Mouse (Mus musculus) liver, adult 2 months (tissue): Measurements from ENCODE around the gene Gm20605. TPM values are rescaled to one million over a fixed set of nuclear protein-coding genes. Genes with fewer than 3 reads are reported as not detected.

Experiments used
- DNase-seq: peaks from one replicate; pipeline ENCODE4 v3.0.0-alpha.2; 2011; ENCODE audit warnings: low read depth, low spot score; ENCODE audit errors: extremely low read depth
- H3K27ac ChIP-seq: fragments of 200-500 bp; replicated peaks from 2 replicates; pipeline ENCODE4 v1.5.1; 2012; ENCODE audit warnings: low read depth, mild to moderate bottlenecking, control low read depth, inconsistent platforms, low read length; ENCODE audit not compliant: insufficient read depth
- H3K27me3 ChIP-seq: fragments of 200-500 bp; 2 replicates; pipeline ENCODE4 v1.6.1; 2012; ENCODE audit warnings: mild to moderate bottlenecking, moderate library complexity, low read length, inconsistent platforms; ENCODE audit not compliant: control insufficient read depth, insufficient read depth
- H3K36me3 ChIP-seq: fragments of 200-500 bp; 2 replicates; pipeline ENCODE4 v1.6.1; 2012; ENCODE audit warnings: low read length, inconsistent platforms; ENCODE audit not compliant: control insufficient read depth, insufficient read depth
- H3K4me1 ChIP-seq: fragments of 200-500 bp; 2 replicates; pipeline ENCODE4 v1.6.1; 2011; ENCODE audit warnings: low read length; ENCODE audit not compliant: control insufficient read depth, insufficient read depth
- H3K4me3 ChIP-seq: fragments of 200-500 bp; 2 replicates; pipeline ENCODE4 v1.5.1; 2011; ENCODE audit warnings: low read depth, mild to moderate bottlenecking, control low read depth, low read length, moderate library complexity; ENCODE audit not compliant: insufficient read depth
- H3K79me2 ChIP-seq: fragments of 200-500 bp; 2 replicates; pipeline ENCODE4 v1.6.1; 2012; ENCODE audit warnings: inconsistent platforms, mild to moderate bottlenecking, low read length, moderate library complexity; ENCODE audit not compliant: control insufficient read depth, insufficient read depth
- H3K9ac ChIP-seq: fragments of 200-500 bp; 2 replicates; pipeline ENCODE4 v1.6.1; 2012; ENCODE audit warnings: low read depth, mild to moderate bottlenecking, control low read depth, inconsistent platforms, low read length
- CTCF ChIP-seq: fragments of 200-500 bp; IDR thresholded peaks from 2 replicates; pipeline ENCODE4 v1.5.1; 2011; ENCODE audit warnings: low read depth, low read length, control low read depth
- POLR2A ChIP-seq: fragments of 200-500 bp; IDR thresholded peaks from 2 replicates; pipeline ENCODE4 v1.6.1; 2011; ENCODE audit warnings: low read length, control low read depth; ENCODE audit not compliant: insufficient read depth; ENCODE audit errors: extremely low read depth
- WGBS: fragments of 180-500 bp; shearing (Covaris S2); methylation state at CpG from one replicate; pipeline ENCODE4 v1.1.7; 2018; 5-methylcytosine and 5-hydroxymethylcytosine counted together
- polyA plus RNA-seq: library from polyadenylated mRNA; depleted of rRNA; stranded (reverse); fragments of >200 nt; gene quantifications from 2 replicates; pipeline ENCODE4 v1.2.3, GENCODE M21; 2012
- total RNA-seq: library from RNA; depleted of rRNA; stranded (reverse); fragments of >200 nt; gene quantifications from 2 replicates; pipeline ENCODE4 v1.2.3, GENCODE M21; 2014

The Gm20605 gene
- total and polyA plus RNA-seq, 2 experiments = 0.74 to 5.6 TPM

- Histone ChIP-seq H3K27ac (no peak overlapping the region), H3K27me3 (no peaks in the 10 kb centered on the region), H3K36me3 (no peaks in the 10 kb centered on the region), H3K79me2 (peaks cover 4% of the 10 kb centered on the region; the same call in 1 of the 2 replicates), H3K4me3 (no peak overlapping the region), H3K4me1 (peaks cover 18% of the 10 kb centered on the region), H3K9ac (no peak overlapping the region)
- TF ChIP-seq CTCF (no peak), POLR2A (no peak)
- no peak for DNase-seq
- WGBS = 87% methylated on average over 7 of the region's 7 CpGs
These were observed 33.1 kb upstream of the Gm20605 start for GRCm38 (mm10) chr5:137595921-137596320.

GRCm38 (mm10) chr5:137596601-137597261 lies 32.2 kb upstream of the Gm20605 start:
- Histone ChIP-seq H3K9ac (peak overlapping the region; percentile 45), H3K36me3 (no peaks in the 10 kb centered on the region), H3K27me3 (no peaks in the 10 kb centered on the region), H3K4me1 (peaks cover 18% of the 10 kb centered on the region), H3K79me2 (peaks cover 4% of the 10 kb centered on the region; the same call in 1 of the 2 replicates), H3K4me3 (peak overlapping the region; percentile 48), H3K27ac (no peak overlapping the region; the same call in 1 of the 2 replicates)
- no peak for TF ChIP-seq CTCF
- no peak; the same call in 1 of the 2 replicates for TF ChIP-seq POLR2A
- no peak for DNase-seq
- WGBS = 71% methylated on average over 30 of the region's 30 CpGs

DNA sequence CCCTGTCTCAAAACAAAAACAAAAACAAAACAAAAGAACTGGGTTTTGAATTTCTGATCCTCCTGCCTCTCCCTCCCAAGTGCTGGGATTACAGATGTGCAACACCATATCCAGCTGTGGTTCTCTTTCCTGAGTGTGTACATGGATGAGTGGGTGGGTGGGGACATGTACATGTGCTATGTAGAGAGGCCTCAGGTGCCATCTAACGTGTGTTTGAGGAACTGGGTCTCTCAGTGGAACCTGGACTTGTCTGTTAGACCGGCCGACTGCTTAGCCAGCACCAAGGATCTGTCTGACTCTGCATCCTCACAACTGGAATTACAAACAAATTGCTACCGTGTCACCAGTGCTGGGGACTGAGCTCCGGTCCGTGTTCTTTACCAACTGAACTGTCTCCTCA lies 31.4 kb upstream of the Gm20605 start:
- Histone ChIP-seq H3K79me2 (peaks cover 7% of the 10 kb centered on the region; the same call in 1 of the 2 replicates), H3K4me3 (no peak overlapping the region), H3K36me3 (no peaks in the 10 kb centered on the region), H3K9ac (no peak overlapping the region), H3K27ac (no peak overlapping the region), H3K27me3 (no peaks in the 10 kb centered on the region), H3K4me1 (peaks cover 21% of the 10 kb centered on the region)
- TF ChIP-seq CTCF = no peak
- TF ChIP-seq POLR2A = no peak
- 93% methylated on average over 6 of the region's 6 CpGs for WGBS
- no peak for DNase-seq

- no peak for DNase-seq
- no peak for TF ChIP-seq POLR2A
- no peak for TF ChIP-seq CTCF
- no peak overlapping the region for H3K4me3 ChIP-seq
- H3K36me3 ChIP-seq = no peaks in the 10 kb centered on the region
- WGBS = 73% methylated on average over 2 of the region's 2 CpGs
- H3K27me3 ChIP-seq = no peaks in the 10 kb centered on the region
- no peak overlapping the region for H3K9ac ChIP-seq
- peaks cover 9% of the 10 kb centered on the region; the same call in 1 of the 2 replicates for H3K79me2 ChIP-seq
- H3K27ac ChIP-seq = no peak overlapping the region
- H3K4me1 ChIP-seq = peaks cover 17% of the 10 kb centered on the region
These were observed 30.7 kb upstream of the Gm20605 start for GRCm38 (mm10) chr5:137598100-137598826.

DNA sequence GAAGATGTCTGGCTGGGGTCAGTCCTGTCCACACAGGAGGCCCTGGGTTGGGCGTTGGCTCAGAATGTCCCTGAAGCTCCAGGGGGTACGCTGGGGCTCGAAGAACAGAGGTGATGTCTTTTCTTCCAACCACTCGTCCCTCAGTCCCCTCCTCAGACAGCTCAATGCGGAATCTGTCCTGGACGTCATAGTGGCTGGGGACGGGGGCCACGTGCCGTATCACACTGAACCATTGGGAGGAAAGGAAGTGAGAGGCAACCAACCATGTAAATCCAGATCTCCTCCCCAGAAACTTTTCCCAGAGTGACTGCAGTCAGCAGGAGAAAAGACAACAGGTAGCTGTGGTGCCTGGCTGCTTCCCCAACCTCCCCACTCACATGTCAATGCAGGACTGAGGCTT lies 29.4 kb upstream of the Gm20605 start:
- H3K27ac ChIP-seq = no peak overlapping the region; the same call in 1 of the 2 replicates
- peaks cover 9% of the 10 kb centered on the region; the same call in 1 of the 2 replicates for H3K79me2 ChIP-seq
- no peaks in the 10 kb centered on the region for H3K27me3 ChIP-seq
- no peak for DNase-seq
- H3K4me3 ChIP-seq = peak overlapping the region; percentile 68
- H3K36me3 ChIP-seq = no peaks in the 10 kb centered on the region
- TF ChIP-seq POLR2A (no peak), CTCF (no peak)
- H3K9ac ChIP-seq = peak overlapping the region; percentile 74
- H3K4me1 ChIP-seq = peaks cover 17% of the 10 kb centered on the region
- WGBS = 62% methylated on average over 9 of the region's 9 CpGs

GRCm38 (mm10) chr5:137600281-137600618 lies 28.7 kb upstream of the Gm20605 start:
- H3K36me3 ChIP-seq = no peaks in the 10 kb centered on the region
- peak overlapping the region; percentile 52 for H3K27ac ChIP-seq
- peak overlapping the region; percentile 74 for H3K9ac ChIP-seq
- peak overlapping the region; percentile 68 for H3K4me3 ChIP-seq
- H3K27me3 ChIP-seq = no peaks in the 10 kb centered on the region
- H3K79me2 ChIP-seq = peaks cover 9% of the 10 kb centered on the region; the same call in 1 of the 2 replicates
- H3K4me1 ChIP-seq = peaks cover 17% of the 10 kb centered on the region
- WGBS = under 1% methylated on average over 19 of the region's 19 CpGs
- no peak for DNase-seq
- no peak for TF ChIP-seq POLR2A
- no peak for TF ChIP-seq CTCF
